Mouse (Mus musculus) embryonic facial prominence, embryonic 12.5 days (tissue): ENCODE results near the gene Siah3. TPM values are rescaled to one million over a fixed set of nuclear protein-coding genes. Genes with fewer than 3 reads are reported as not detected.

ENCODE experiments used
- ATAC-seq: fragments of 200-750 bp; cut with Nextera tagmentation; 2 replicates; pipeline ENCODE4 v1.8.0; 2017; ENCODE audit not compliant: insufficient number of reproducible peaks, insufficient read depth, low FRiP score, low TSS enrichment
- H3K27ac ChIP-seq: fragments of 300-500 bp; sonication (generic); 2 replicates; pipeline ENCODE4 v1.5.1; 2016; ENCODE audit warnings: mild to moderate bottlenecking
- H3K27me3 ChIP-seq: fragments of 300-500 bp; sonication (generic); 2 replicates; pipeline ENCODE4 v1.6.1; 2016; ENCODE audit warnings: mild to moderate bottlenecking, moderate library complexity
- H3K36me3 ChIP-seq: fragments of 300-500 bp; sonication (generic); 2 replicates; pipeline ENCODE4 v1.6.1; 2016; ENCODE audit warnings: mild to moderate bottlenecking
- H3K4me1 ChIP-seq: fragments of 300-500 bp; sonication (generic); 2 replicates; pipeline ENCODE4 v1.6.1; 2016
- H3K4me2 ChIP-seq: fragments of 300-500 bp; sonication (generic); replicated peaks from 2 replicates; pipeline ENCODE4 v1.6.1; 2016; ENCODE audit warnings: mild to moderate bottlenecking, moderate library complexity
- H3K4me3 ChIP-seq: fragments of 300-500 bp; sonication (generic); 2 replicates; pipeline ENCODE4 v1.5.1; 2016; ENCODE audit warnings: mild to moderate bottlenecking
- H3K9ac ChIP-seq: fragments of 300-500 bp; sonication (generic); 2 replicates; pipeline ENCODE4 v1.6.1; 2016; ENCODE audit warnings: mild to moderate bottlenecking, moderate library complexity
- H3K9me3 ChIP-seq: fragments of 300-500 bp; sonication (generic); 2 replicates; pipeline ENCODE4 v1.6.1; 2016; ENCODE audit warnings: mild to moderate bottlenecking, moderate library complexity
- WGBS: fragments of 180-500 bp; shearing (Covaris S2); methylation state at CpG from one replicate; pipeline ENCODE4 v1.1.7; 2016; 5-methylcytosine and 5-hydroxymethylcytosine counted together
- polyA plus RNA-seq: library from polyadenylated mRNA; unstranded; fragments of >200 nt; fragmentation: Nextera tagmentation; extraction: Ambion mirVana; gene quantifications from 2 replicates; pipeline ENCODE4 v1.2.1, GENCODE M21; 2016

Gene Siah3
- polyA plus RNA-seq, 1 experiment from 2014 or later = 0.12 TPM

GRCm38 (mm10) chr14:75468941-75469340, 13.2 kb downstream of the Siah3 start:
- H3K4me2 ChIP-seq = no peak overlapping the region
- 82% methylated on average over 4 of the region's 4 CpGs for WGBS
- no peaks in the 10 kb centered on the region for H3K4me1 ChIP-seq
- no peak overlapping the region for H3K4me3 ChIP-seq
- no peak for ATAC-seq
- H3K9me3 ChIP-seq = no peaks in the 10 kb centered on the region
- H3K36me3 ChIP-seq = no peaks in the 10 kb centered on the region
- no peak overlapping the region for H3K27ac ChIP-seq
- H3K27me3 ChIP-seq = no peaks in the 10 kb centered on the region
- no peak overlapping the region for H3K9ac ChIP-seq

- no peak for ATAC-seq
- H3K9ac ChIP-seq = no peak overlapping the region
Measured at GRCm38 (mm10) chr14:75473061-75473930, 17.5 kb downstream of the Siah3 start.

GRCm38 (mm10) chr14:75475887-75476286, 20.1 kb downstream of the Siah3 start:
- H3K27ac ChIP-seq = no peak overlapping the region
- H3K4me2 ChIP-seq = no peak overlapping the region
- no peak overlapping the region for H3K9ac ChIP-seq
- no peak for ATAC-seq
- H3K4me3 ChIP-seq = no peak overlapping the region
- 93% methylated on average over 2 of the region's 2 CpGs for WGBS
- no peaks in the 10 kb centered on the region for H3K9me3 ChIP-seq
- H3K36me3 ChIP-seq = no peaks in the 10 kb centered on the region
- no peaks in the 10 kb centered on the region for H3K27me3 ChIP-seq
- H3K4me1 ChIP-seq = no peaks in the 10 kb centered on the region

More at GRCm38 (mm10) chr14:75473061-75473930, 17.5 kb downstream of the Siah3 start:
- H3K4me2 ChIP-seq = no peak overlapping the region
- 73% methylated on average over 9 of the region's 9 CpGs for WGBS
- H3K36me3 ChIP-seq = no peaks in the 10 kb centered on the region
- H3K4me3 ChIP-seq = no peak overlapping the region
- no peak overlapping the region for H3K27ac ChIP-seq
- H3K4me1 ChIP-seq = no peaks in the 10 kb centered on the region
- H3K27me3 ChIP-seq = no peaks in the 10 kb centered on the region
- no peaks in the 10 kb centered on the region for H3K9me3 ChIP-seq

- Histone ChIP-seq H3K27ac (no peak overlapping the region), H3K27me3 (no peaks in the 10 kb centered on the region), H3K9ac (no peak overlapping the region), H3K4me2 (no peak overlapping the region), H3K4me3 (no peak overlapping the region), H3K9me3 (no peaks in the 10 kb centered on the region), H3K4me1 (no peaks in the 10 kb centered on the region), H3K36me3 (no peaks in the 10 kb centered on the region)
- ATAC-seq = no peak
- 78% methylated on average over 15 of the region's 15 CpGs for WGBS
Measured at GRCm38 (mm10) chr14:75482231-75483175, 26.7 kb downstream of the Siah3 start.

- H3K27me3 ChIP-seq = no peaks in the 10 kb centered on the region
- WGBS = 83% methylated on average over 6 of the region's 6 CpGs
- no peak overlapping the region for H3K4me2 ChIP-seq
- no peak overlapping the region for H3K4me3 ChIP-seq
- no peak overlapping the region for H3K9ac ChIP-seq
- no peaks in the 10 kb centered on the region for H3K4me1 ChIP-seq
- no peak overlapping the region for H3K27ac ChIP-seq
- no peaks in the 10 kb centered on the region for H3K36me3 ChIP-seq
- H3K9me3 ChIP-seq = no peaks in the 10 kb centered on the region
- no peak for ATAC-seq
Measured at GRCm38 (mm10) chr14:75483176-75483546, 27.4 kb downstream of the Siah3 start.

GRCm38 (mm10) chr14:75487932-75488331, 32.1 kb downstream of the Siah3 start:
- H3K27ac ChIP-seq = no peak overlapping the region
- no peaks in the 10 kb centered on the region for H3K36me3 ChIP-seq
- WGBS = 67% methylated on average over 7 of the region's 7 CpGs
- H3K27me3 ChIP-seq = no peaks in the 10 kb centered on the region
- no peak overlapping the region for H3K4me3 ChIP-seq
- no peak for ATAC-seq
- H3K9me3 ChIP-seq = no peaks in the 10 kb centered on the region
- H3K4me2 ChIP-seq = no peak overlapping the region
- no peaks in the 10 kb centered on the region for H3K4me1 ChIP-seq
- H3K9ac ChIP-seq = no peak overlapping the region

- Histone ChIP-seq H3K4me3 (no peak overlapping the region), H3K4me2 (no peak overlapping the region), H3K9me3 (no peaks in the 10 kb centered on the region), H3K4me1 (no peaks in the 10 kb centered on the region), H3K9ac (no peak overlapping the region), H3K27ac (no peak overlapping the region), H3K27me3 (no peaks in the 10 kb centered on the region), H3K36me3 (no peaks in the 10 kb centered on the region)
- WGBS = 84% methylated on average over 14 of the region's 14 CpGs
- no peak for ATAC-seq
Measured at GRCm38 (mm10) chr14:75493555-75494194, 37.9 kb downstream of the Siah3 start.

- H3K9me3 ChIP-seq = no peaks in the 10 kb centered on the region
- H3K27ac ChIP-seq = no peak overlapping the region
- H3K9ac ChIP-seq = no peak overlapping the region
- 33% methylated on average over 6 of the region's 6 CpGs for WGBS
- no peak overlapping the region for H3K4me2 ChIP-seq
- H3K36me3 ChIP-seq = no peaks in the 10 kb centered on the region
- no peaks in the 10 kb centered on the region for H3K27me3 ChIP-seq
- no peak for ATAC-seq
- H3K4me1 ChIP-seq = no peaks in the 10 kb centered on the region
- H3K4me3 ChIP-seq = no peak overlapping the region
Measured at GRCm38 (mm10) chr14:75494926-75495325, 39.1 kb downstream of the Siah3 start.

GRCm38 (mm10) chr14:75501501-75501990, 45.8 kb downstream of the Siah3 start:
- Histone ChIP-seq H3K36me3 (no peaks in the 10 kb centered on the region), H3K27ac (no peak overlapping the region), H3K4me1 (no peaks in the 10 kb centered on the region), H3K4me2 (no peak overlapping the region), H3K27me3 (no peaks in the 10 kb centered on the region), H3K9me3 (no peaks in the 10 kb centered on the region), H3K4me3 (no peak overlapping the region), H3K9ac (no peak overlapping the region)
- ATAC-seq = no peak
- 57% methylated on average over 3 of the region's 3 CpGs for WGBS

GRCm38 (mm10) chr14:75502446-75502845, 46.7 kb downstream of the Siah3 start:
- no peaks in the 10 kb centered on the region for H3K27me3 ChIP-seq
- no peaks in the 10 kb centered on the region for H3K36me3 ChIP-seq
- 78% methylated on average over 8 of the region's 8 CpGs for WGBS
- no peaks in the 10 kb centered on the region for H3K9me3 ChIP-seq
- H3K4me3 ChIP-seq = no peak overlapping the region
- no peak for ATAC-seq
- H3K4me1 ChIP-seq = no peaks in the 10 kb centered on the region
- H3K27ac ChIP-seq = no peak overlapping the region
- no peak overlapping the region for H3K9ac ChIP-seq
- H3K4me2 ChIP-seq = no peak overlapping the region

GRCm38 (mm10) chr14:75504255-75504654, 48.5 kb downstream of the Siah3 start:
- H3K27me3 ChIP-seq = no peaks in the 10 kb centered on the region
- H3K9me3 ChIP-seq = no peaks in the 10 kb centered on the region
- H3K36me3 ChIP-seq = no peaks in the 10 kb centered on the region
- H3K4me1 ChIP-seq = no peaks in the 10 kb centered on the region
- no peak overlapping the region for H3K4me2 ChIP-seq
- ATAC-seq = no peak
- WGBS = 51% methylated on average over 2 of the region's 2 CpGs
- H3K4me3 ChIP-seq = no peak overlapping the region
- no peak overlapping the region for H3K27ac ChIP-seq
- H3K9ac ChIP-seq = no peak overlapping the region
